Mouse (Mus musculus): ENCODE measurements around the gene Tfdp1.

- TF ChIP-seq CTCF (IDR thresholded peaks at IDR 0.05; ENCODE audit: extremely low read depth, insufficient read depth, low read length) (no peak), POLR2A (IDR thresholded peaks at IDR 0.05; ENCODE audit: extremely low read depth, insufficient read depth, low read length) (no peak)
Measured at GRCm38 (mm10) chr8:13340650-13341049, 2.1 kb downstream of the Tfdp1 start.

All from cortical plate, adult 2 months (tissue).